Mouse (Mus musculus): ENCODE data around the gene Jade1.

GRCm38 (mm10) chr3:41523006-41523375 is 32.5 kb upstream of the Jade1 start:
- TF ChIP-seq CTCF (IDR thresholded peaks at IDR 0.05; ENCODE audit: insufficient read depth, low read length) (no peak), POLR2A (IDR thresholded peaks at IDR 0.05; ENCODE audit: borderline replicate concordance, extremely low read depth, low read depth, low read length) (no peak)
